Mouse (Mus musculus) right cerebral cortex, postnatal 36 days (tissue): Measurements from ENCODE around the gene Pianp.
A peak's percentile ranks its signal among the peaks of the same experiment; 100 is the strongest.
"Not testable (repeated sequence)": the region's sequence is repeated elsewhere in the genome, so short reads cannot be mapped to it uniquely, and the experiment has no call there.

Experiments
- DNase-seq, 2 experiments: peaks; one replicate each; pipeline ENCODE4 v3.0.0; 2022; ENCODE audit warnings: low spot score in 2 of 2, mixed read lengths in 1 of 2

The Pianp gene

GRCm38 (mm10) chr6:125008060-125008459 lies 11.6 kb downstream of the Pianp start:
- DNase-seq, result no peak

DNA sequence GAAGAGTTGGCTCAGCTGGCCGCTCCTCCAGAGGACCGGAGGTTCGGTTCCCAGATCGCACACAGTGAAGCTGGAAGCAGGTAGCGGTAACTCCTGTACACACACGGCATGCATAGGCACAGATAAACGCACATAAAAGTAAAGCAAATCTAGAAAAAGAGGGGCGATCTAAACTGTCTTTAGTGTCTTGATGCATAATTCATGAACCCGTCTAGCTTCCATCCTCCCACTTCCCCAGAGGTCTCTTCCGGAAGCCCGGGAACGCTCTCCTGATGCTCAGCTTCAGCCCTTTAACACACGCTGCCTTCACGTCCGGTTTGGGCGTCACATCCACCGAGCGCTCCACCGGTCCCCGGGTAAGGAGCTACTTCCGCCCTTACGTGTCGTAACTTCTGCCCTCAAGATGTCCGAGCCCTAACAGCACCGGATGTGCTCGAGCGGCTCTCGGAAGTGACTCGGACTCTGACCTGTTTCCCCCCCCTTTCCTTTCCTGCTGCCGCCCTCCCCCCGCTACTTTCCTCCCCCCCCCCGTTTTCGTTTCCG lies 12.2 kb downstream of the Pianp start:
- peak; percentile 98 to 99 for DNase-seq

- no peak for DNase-seq
These were observed 12.5 kb downstream of the Pianp start, which contains the start of gene Zfp384 for GRCm38 (mm10) chr6:125009129-125009180. Zfp384 (plus strand) TSS chr6:125009145.

- DNase-seq, result peak; percentile 51 to 59
These were observed 12.9 kb downstream of the Pianp start for GRCm38 (mm10) chr6:125009181-125010073.

- no peak for DNase-seq
These were observed 21.2 kb downstream of the Pianp start for GRCm38 (mm10) chr6:125017682-125018081.

- DNase-seq, result not testable (repeated sequence)
These were observed 34.0 kb downstream of the Pianp start for GRCm38 (mm10) chr6:125030532-125030931.

DNA sequence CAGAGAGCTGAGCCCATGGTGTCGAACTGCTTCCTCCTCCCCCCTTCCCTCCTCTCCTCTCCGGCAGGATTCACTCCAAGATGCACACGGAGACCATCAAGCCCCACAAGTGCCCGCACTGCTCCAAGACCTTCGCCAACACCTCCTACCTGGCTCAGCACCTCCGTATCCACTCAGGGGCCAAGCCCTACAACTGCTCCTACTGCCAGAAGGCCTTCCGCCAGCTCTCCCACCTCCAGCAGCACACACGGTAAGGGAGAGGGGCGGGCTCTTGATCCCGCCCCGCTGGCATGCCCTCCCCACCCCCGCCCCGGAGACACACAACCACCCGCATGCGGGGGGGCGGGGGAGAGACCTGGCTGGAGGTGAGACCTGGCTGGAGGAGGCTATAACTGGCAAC lies 35.1 kb downstream of the Pianp start:
- DNase-seq, result no peak

DNA sequence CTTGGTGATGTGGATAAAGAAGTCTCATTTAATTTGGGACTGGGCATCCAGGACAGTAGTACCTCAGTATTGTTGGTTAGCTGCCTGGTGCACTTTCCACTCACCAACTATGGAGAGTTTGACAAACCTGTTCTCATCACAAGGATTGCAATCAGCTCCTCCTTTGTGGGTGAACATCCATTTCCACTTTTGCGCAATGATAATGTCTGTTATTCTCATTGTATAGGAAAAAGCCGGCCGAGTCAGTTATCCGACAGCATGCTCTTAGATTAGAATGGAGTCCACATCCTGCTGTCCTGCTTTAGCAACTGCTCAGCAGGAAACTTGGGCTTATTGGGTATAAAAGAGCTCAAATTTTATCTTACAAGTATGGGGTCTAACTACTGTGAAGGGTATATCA lies 42.2 kb downstream of the Pianp start:
- DNase-seq, result no peak

DNA sequence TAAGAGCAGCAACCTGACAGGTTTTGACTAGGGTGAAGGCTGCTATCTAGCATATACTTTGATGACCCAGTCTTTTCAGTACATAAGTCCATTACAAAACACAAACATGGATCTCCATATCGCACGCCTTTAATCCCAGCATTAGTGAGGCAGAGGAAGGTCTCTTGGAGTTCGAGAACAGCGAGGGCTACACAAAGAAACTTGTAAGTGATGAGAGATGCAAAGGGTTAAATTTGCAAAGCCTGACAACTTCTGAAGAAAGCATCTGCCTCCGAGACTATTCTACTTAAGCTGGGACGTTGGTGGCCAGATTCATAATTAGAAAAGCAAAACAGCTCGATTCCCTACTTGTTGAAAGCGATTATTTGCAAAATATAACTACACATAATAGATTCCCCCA lies 42.6 kb downstream of the Pianp start:
- DNase-seq, result no peak

DNA sequence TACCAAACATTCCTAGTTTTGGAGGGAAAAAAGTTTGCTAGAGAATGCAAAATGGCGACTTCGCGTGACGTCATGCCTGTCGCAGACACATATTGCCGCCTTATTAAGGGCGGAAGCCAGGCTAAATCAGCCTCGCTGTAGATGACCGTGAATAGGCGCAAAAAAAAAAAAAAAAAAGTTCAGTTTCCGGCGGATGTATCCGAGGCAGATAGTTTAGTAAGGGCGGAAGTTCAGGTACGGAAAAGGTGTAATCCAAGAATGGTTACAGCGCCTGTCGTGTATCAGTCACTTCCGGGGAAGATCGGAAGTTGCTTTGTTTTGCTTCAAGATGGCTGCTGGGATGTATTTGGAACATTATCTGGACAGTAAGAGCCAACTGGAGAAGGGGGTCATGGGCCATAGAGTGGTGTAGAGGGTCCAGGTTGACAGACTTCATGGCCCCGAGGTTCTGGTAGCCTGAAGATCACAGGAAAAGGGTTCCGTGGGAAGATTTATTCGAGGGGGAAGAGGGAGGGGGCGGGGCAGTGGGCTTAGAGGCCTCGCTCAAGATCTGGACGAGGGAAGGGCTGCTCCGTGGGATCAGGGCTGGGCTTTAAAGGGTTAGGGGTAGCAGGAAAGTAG lies 43.1 kb downstream of the Pianp start, which contains the start of gene Ing4:
Gene Ing4, plus strand, starts transcription at position 228 of the 621 bp plus-strand sequence.
- peak; percentile 87 to 92 for DNase-seq

DNA sequence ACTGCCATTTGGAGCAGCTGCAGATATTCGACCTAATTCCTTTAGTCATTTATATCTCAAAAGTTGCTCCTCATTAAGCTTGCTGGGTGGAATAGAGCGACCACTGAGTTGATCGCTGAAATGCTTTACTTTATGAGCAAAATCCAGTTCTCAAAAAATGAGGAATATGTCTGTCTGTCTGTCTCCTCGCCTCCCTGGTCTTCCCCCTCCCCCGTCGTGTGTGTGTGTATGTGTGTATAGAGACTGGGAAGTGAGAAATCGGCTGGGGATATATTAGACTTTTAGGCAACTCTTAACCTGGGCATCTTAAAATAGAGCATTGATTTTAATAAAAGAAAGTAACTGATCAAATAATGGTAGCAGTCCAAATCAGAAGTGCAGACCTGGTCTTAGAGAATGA lies 43.7 kb downstream of the Pianp start:
- no peak for DNase-seq

DNA sequence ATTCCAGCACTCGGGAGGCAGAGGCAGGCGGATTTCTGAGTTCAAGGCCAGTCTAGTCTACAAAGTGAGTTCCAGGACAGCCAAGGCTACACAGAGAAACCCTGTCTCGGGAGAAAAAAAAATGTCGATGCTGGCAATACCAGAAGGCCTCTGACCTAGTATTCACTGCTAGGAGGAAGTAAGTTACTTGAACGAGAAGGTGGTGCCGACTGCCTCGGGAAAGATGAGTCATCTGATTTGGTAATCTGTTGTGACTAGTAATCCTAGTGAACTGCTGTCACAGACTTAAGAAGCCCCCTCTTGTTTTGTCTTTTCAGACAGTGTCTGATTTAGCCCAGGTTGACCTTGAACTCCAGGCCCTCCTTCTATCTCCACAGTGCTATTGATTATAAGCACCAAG lies 44.6 kb downstream of the Pianp start:
- DNase-seq, result no peak

DNA sequence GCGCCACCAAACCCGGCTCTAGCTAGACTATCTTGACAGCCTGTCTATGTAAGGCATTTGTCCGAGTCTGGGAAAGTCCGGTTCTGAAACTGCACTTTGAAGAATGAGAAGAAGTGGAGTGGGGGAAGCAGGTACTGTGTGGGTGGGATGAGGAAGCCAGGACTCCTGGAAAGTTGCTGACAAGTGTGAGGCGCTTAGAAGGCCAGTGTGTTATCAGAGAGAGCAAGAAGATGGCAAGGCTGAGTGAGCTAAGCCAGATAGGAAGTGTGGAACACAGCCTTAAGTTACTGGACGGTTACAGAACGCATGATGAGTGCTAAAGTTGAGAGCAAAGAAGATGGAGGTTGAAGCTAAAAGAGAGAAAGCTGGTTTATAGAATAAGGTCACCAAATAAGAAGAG lies 45.6 kb downstream of the Pianp start:
- DNase-seq, result no peak

GRCm38 (mm10) chr6:125046691-125047090 lies 50.2 kb downstream of the Pianp start:
- DNase-seq, result peak in 1 of 2 experiments; percentile 51

DNA sequence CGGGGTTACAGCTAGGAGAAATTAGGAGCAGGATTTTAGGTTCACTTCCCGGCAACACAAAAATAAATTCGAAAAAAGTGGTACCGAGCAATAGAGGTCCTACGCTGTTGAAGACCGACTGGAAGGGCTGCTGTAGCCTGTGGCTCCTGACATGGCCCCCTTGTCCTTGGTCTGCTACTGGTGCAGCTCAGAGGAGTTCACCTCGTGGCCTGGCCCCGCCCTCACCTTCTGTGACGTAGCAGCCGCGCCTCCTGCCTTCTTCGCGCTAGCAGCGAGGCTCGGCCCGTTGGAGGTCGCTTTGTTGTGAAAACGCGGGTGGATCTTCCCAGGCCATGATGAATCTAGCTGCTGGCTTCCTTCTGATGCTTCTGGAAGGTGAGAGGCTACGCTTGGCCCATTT lies 53.2 kb downstream of the Pianp start, which contains the start of gene Acrbp:
Gene Acrbp, plus strand, starts transcription at position 12 of the 400 bp plus-strand sequence.
- DNase-seq, result no peak

DNA sequence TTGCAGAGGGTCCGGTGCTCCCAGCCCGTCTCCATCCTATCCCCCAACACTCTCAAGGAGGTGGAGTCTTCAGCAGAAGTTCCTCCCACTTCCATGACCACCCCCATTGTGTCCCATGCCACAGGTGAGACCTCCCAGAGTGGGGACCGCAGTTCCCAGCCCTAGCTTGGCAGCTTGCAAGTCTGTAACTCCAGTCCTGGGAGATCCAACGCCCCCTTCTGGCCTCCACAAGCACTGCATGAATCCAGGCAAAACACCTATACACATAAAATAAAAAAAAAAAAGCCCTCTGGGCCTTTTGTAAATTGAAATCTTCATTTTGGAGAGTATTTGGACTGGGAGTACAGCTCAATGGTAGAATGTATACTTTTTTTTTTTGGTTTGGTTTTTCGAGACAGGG lies 54.7 kb downstream of the Pianp start:
- no peak for DNase-seq
